Mouse (Mus musculus) adrenal gland (tissue): Measurements from ENCODE around the gene 1700003E16Rik.

ENCODE experiments used
- intact Hi-C: fragments of 180-260 bp; cut with DNase I; formaldehyde crosslinking; loops from one replicate; pipeline ENCODE4 v1.15.1; 2025

Gene 1700003E16Rik

GRCm38 (mm10) chr6:83153485-83153884, 2.7 kb upstream of the 1700003E16Rik start:
- intact Hi-C loops: no loop called here

- intact Hi-C loops: loop anchor here (5.0 kb wide), 1 partner anchor 33 kb away; the partner anchor contains the start of gene Wbp1
Measured at GRCm38 (mm10) chr6:83155552-83156238, 509 bp upstream of the 1700003E16Rik start.

GRCm38 (mm10) chr6:83159456-83159855, 3.3 kb downstream of the 1700003E16Rik start:
- intact Hi-C loops: loop anchor here (2.0 to 5.0 kb wide), 2 partner anchors 37 to 161 kb away; partner anchors contain the start of gene Wbp1

GRCm38 (mm10) chr6:83161442-83161841, 5.2 kb downstream of the 1700003E16Rik start:
- intact Hi-C loops: loop anchor here (5.0 kb wide), 2 partner anchors 106 to 121 kb away; no protein-coding TSS in a partner anchor

- intact Hi-C loops: loop anchor here (5.0 kb wide), 2 partner anchors 105 to 120 kb away; no protein-coding TSS in a partner anchor
Measured at GRCm38 (mm10) chr6:83161921-83162641, 5.9 kb downstream of the 1700003E16Rik start.

GRCm38 (mm10) chr6:83162701-83163100, 6.5 kb downstream of the 1700003E16Rik start:
- intact Hi-C loops: loop anchor here (5.0 kb wide), 2 partner anchors 105 to 120 kb away; no protein-coding TSS in a partner anchor

- intact Hi-C loops: loop anchor here (5.0 kb wide), 1 partner anchor 37 kb away; no protein-coding TSS in a partner anchor
Measured at GRCm38 (mm10) chr6:83165026-83165606, 8.9 kb downstream of the 1700003E16Rik start.

GRCm38 (mm10) chr6:83165607-83166242, 9.5 kb downstream of the 1700003E16Rik start, which contains the start of gene Dctn1:
Gene Dctn1, plus strand, starts transcription at chr6:83165920.
- intact Hi-C loops: loop anchor here (5.0 kb wide), 1 partner anchor 37 kb away; no protein-coding TSS in a partner anchor

GRCm38 (mm10) chr6:83166243-83166630, 10.0 kb downstream of the 1700003E16Rik start:
- intact Hi-C loops: loop anchor here (5.0 kb wide), 1 partner anchor 36 kb away; no protein-coding TSS in a partner anchor

- intact Hi-C loops: loop anchor here (5.0 kb wide), 1 partner anchor 32 kb away; no protein-coding TSS in a partner anchor
Measured at GRCm38 (mm10) chr6:83169872-83170271, 13.7 kb downstream of the 1700003E16Rik start.

- intact Hi-C loops: no loop called here
Measured at GRCm38 (mm10) chr6:83171063-83171462, 14.9 kb downstream of the 1700003E16Rik start.

- intact Hi-C loops: no loop called here
Measured at GRCm38 (mm10) chr6:83172240-83172920, 16.2 kb downstream of the 1700003E16Rik start.

- intact Hi-C loops: no loop called here
Measured at GRCm38 (mm10) chr6:83175996-83176395, 19.8 kb downstream of the 1700003E16Rik start.

- intact Hi-C loops: no loop called here
Measured at GRCm38 (mm10) chr6:83179390-83180117, 23.4 kb downstream of the 1700003E16Rik start.

- intact Hi-C loops: no loop called here
Measured at GRCm38 (mm10) chr6:83180605-83181004, 24.4 kb downstream of the 1700003E16Rik start.

GRCm38 (mm10) chr6:83184858-83185435, 28.7 kb downstream of the 1700003E16Rik start:
- intact Hi-C loops: no loop called here

- intact Hi-C loops: no loop called here
Measured at GRCm38 (mm10) chr6:83185895-83186861, 30.0 kb downstream of the 1700003E16Rik start.

- intact Hi-C loops: no loop called here
Measured at GRCm38 (mm10) chr6:83186946-83187345, 30.7 kb downstream of the 1700003E16Rik start.
